Mouse (Mus musculus) hematopoietic stem cell, adult 5-6 weeks (primary cell): ENCODE measurements around the gene Serinc5. TPM values are rescaled to one million over a fixed set of nuclear protein-coding genes. Genes with fewer than 3 reads are reported as not detected.
"Not testable (repeated sequence)": the region's sequence is repeated elsewhere in the genome, so short reads cannot be mapped to it uniquely, and the experiment has no call there.

Experiments
- ATAC-seq, 2 experiments: fragments of 125-278 bp in 1 of 2; replicated peaks in 1 of 2; 2 replicates each; pipeline ENCODE4 v1.8.0; 2016 to 2017; ENCODE audit warnings: inconsistent platforms in 2 of 2, mild to moderate bottlenecking in 2 of 2, moderate number of reproducible peaks in 2 of 2, low read depth in 1 of 2, moderate TSS enrichment in 1 of 2; ENCODE audit not compliant: low FRiP score in 2 of 2, poor library complexity in 2 of 2, severe bottlenecking in 2 of 2, insufficient read depth in 1 of 2, low TSS enrichment in 1 of 2
- total RNA-seq: library from RNA; stranded (forward); fragments of 172-1452, 232-1000 nt; gene quantifications from 2 replicates; pipeline ENCODE4 v1.2.3, GENCODE M21; 2017

The Serinc5 gene
- total RNA-seq, 1 experiment from 2014 or later: 9.2 TPM

DNA sequence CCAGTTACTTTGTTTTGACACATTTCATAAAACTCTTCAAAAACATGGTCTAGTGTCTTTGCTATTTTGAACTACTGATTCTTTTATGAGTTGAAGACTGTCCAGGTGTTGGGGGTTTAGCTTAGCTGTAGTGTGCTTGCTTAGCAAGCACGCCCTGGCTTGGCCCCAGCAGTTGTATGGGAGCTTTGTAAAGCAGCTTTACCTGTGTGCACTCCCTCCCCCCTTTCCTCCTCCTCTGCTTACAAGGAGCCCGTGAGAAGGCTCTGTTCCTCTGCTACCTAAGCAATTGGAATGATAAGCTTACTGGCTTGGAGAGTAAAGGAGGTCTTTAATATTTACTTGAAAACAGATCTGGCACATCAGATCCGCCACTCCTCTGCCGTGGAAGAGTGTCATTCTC is 72.6 kb downstream of the Serinc5 start:
- ATAC-seq: no peak

DNA sequence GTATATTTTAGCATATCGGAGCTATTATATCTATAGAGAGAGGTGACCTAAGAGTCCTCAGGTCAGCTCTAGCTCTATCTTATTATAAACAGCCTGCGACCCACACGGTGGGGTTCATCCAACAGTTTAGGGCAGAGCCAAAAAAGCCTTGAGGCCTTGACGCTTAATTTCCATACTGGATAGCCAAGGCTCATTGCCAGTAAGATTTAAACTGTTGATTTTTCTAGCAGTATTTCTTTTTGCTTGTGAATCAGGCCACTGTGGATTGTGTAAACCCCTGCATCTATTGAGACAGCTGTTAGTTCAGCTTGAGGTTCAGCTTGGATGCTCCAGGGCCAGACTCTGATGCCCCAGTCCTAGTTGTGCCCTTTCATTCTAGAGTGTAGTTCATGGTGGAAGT is 73.4 kb downstream of the Serinc5 start:
- no peak for ATAC-seq

GRCm38 (mm10) chr13:92685273-92685672 is 74.4 kb downstream of the Serinc5 start:
- ATAC-seq: no peak

GRCm38 (mm10) chr13:92687151-92687550 is 76.3 kb downstream of the Serinc5 start:
- not testable (repeated sequence) for ATAC-seq

GRCm38 (mm10) chr13:92689061-92689460 is 78.2 kb downstream of the Serinc5 start:
- ATAC-seq: no peak

- no peak for ATAC-seq
Measured at GRCm38 (mm10) chr13:92693866-92694550, 83.1 kb downstream of the Serinc5 start.

DNA sequence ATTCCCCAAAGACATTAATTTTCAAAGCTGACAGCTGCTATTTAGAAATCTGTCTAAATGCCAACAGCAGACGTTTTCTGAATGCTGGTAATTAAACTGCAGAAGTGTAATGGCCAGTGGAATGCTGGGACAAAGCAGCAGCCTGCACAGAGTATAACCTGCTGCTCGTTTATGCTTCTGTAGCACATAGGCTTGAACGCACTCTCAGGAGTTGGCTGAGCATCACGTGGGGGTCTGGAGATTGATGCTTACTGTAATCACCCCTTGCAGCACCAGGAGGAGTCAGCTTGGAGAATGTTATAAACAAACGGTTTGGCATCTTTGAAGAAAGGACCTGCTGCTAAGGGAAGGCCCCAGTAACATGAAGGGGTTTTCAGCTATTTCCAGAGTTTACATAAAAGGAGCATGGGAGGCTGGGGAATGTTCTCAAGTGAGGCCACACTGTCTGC is 85.6 kb downstream of the Serinc5 start:
- ATAC-seq: no peak

DNA sequence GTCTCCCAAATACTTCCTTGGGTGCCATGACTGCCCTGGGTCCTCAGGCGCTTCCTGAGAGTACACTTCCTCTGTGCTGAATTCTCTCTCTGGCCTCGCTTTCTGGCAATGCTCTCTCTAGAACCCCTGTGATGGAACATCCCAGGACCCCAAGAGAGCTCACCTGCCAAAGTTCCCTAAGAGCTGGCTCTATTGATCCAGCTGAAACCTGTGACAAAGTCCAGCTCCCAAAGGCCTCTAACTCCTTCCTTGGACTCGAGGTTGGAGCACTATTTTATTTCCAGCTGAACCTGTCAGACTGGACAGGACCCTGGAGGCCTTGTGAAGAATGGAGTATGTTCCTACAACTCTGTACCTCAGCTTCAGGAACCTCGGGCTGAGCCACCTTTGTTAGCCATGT is 86.2 kb downstream of the Serinc5 start:
- no peak for ATAC-seq

DNA sequence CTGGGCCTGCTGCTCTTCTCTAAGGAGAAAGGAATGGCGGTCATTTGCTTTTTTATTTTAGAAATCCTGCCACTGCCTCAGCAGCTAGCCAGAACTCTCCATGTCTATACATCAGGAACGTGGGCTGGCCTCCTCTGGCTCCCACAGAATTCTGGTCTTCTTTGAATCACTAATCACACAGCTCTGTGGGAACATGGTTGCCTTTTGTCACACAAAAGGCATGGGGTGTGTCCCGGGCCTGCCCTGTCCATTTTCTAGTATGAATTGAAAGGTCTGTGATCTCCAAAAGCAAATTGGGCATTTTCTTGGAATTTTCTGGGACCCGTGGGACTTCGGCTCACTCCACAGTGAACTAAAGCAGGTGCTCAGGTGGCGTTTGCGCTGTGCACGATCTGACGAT is 87.9 kb downstream of the Serinc5 start:
- no peak for ATAC-seq

DNA sequence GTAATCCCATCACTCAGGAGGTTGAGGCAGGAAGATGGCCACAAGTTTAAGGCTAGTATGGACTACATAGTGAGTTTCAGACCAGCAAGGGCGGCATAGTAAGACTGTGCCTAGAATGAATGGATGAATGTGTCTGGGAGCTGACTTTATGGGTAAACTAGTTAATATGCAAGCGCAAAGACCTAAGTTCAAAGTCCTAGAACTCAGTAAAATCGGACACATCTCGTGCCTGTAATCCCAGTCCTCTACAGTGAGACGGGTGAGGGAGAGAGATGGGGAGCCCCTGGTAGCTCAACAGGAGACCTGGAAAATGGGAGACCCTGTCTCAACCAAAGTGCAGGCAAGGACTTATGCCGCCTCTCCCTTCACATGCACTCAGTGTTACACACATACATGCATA is 88.5 kb downstream of the Serinc5 start:
- ATAC-seq: no peak

DNA sequence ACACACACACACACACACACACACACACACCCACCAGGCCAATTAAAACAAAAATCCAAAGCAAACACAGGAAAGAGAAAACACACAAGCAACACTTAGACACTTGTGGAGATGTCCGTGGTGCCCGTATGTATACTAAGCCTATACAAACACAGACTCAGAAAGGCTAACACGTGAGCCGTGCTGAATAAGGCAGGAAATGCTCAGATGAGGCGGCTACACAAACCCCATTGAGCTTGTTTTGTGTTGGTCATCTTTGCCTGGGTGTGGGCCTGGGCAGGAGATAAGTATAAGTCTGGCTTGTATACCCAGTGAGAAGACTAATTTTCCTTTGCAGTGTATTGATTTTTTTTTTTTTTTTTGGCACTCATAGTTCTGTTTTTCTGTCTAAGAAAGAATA is 91.1 kb downstream of the Serinc5 start:
- ATAC-seq: no peak

- ATAC-seq: no peak
Measured at GRCm38 (mm10) chr13:92703241-92704027, 92.5 kb downstream of the Serinc5 start.

GRCm38 (mm10) chr13:92704189-92704588 is 93.3 kb downstream of the Serinc5 start:
- ATAC-seq: no peak

DNA sequence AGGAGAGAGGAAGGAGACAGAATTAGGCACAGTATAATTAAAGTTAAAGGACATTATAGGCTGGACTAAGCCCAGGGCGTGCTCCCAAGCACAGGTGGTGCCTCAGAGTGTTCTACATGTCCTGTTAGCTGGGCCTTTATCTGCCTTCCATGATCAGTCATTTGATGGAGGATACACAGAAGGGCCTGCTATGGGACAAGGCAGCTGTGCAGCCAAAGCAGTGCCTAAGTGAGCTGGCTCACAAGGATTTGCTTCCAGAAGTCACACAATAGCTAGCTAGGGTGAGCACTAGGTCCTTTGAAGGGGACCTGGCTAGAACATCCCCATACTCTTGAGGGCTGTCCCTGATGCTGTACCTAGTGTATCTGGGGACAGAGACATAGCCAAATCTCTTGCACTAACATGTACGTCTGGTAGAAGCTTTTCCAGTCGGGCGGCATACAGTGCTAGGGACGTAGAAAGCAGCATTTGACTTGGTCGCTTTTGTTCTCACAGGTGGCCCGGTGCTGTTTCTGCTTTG is 94.2 kb downstream of the Serinc5 start:
- ATAC-seq: no peak

DNA sequence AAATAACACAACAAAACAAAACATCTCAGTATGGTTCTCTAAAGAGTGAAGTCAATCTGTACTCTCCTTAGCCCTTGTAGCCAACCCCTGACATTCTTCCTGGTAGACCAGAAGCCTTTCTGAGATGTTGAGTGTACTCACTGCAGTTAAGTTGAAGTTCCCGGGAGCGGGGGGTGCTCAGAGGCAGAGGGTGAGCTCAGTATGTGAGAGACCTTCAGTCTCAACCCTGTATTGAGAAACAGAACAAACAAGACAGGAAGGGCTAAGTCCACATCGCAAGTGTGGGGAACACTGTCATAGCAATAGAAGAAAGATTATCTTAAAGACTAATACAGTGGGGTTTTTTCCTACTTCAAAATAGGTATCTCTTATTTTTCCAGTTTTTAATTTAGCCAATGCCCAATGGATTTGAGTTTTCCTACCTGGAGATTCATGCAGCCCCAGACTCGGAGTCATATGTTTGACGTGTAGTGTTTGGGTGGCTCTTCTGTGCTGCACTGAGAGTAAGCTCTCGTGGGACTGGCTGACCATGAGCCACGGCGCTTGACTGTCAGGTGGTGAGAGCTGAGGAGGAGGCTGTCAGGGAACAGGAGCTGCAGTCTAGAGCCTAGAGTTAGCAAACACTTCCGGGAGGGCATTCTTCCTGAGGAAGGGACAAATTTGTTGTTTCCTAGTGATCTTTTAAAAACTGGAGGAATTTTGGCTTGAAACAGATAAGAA is 95.6 kb downstream of the Serinc5 start:
- ATAC-seq: no peak

GRCm38 (mm10) chr13:92707941-92708340 is 97.0 kb downstream of the Serinc5 start:
- ATAC-seq: no peak

DNA sequence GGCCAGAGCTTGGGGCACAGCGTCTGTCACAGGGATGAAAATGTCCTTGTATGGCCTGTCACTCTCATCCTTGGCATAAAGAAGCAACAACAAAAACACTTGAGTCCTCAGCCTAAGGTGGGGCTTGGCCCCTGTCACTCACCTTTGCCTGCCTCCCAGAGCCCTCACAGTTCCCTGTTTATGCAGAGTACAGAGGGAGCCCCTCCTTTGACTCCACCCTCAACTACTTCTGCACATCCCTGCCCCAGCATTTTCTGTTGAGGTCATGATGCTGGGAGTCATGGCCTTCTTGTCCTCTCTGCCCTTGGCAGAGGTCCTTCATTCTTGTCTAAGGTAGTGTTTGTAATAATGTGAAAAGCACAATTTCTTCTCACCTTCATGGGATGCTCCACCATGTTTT is 97.6 kb downstream of the Serinc5 start:
- no peak for ATAC-seq

- no peak for ATAC-seq
Measured at GRCm38 (mm10) chr13:92709535-92709934, 98.6 kb downstream of the Serinc5 start.
